Mouse (Mus musculus): ENCODE results near the gene Pcbp2. TPM values are rescaled to one million over a fixed set of nuclear protein-coding genes. Genes with fewer than 3 reads are reported as not detected.

The Pcbp2 gene
- polyA plus RNA-seq, 1 experiment from 2014 or later = 201 TPM

GRCm38 (mm10) chr15:102451666-102452430 lies 18.5 kb upstream of the Pcbp2 start:
- no peaks in the 10 kb centered on the region for H3K27me3 ChIP-seq (ENCODE audit: low read depth, poor library complexity, severe bottlenecking)
- no peaks in the 10 kb centered on the region for H3K36me3 ChIP-seq
- H3K9me3 ChIP-seq (replicated peaks) = no peaks in the 10 kb centered on the region
- H3K27ac ChIP-seq (replicated peaks) = no peak overlapping the region
- DNase-seq (ENCODE audit: low spot score) = no peak
- WGBS = 82% methylated on average over 26 of the region's 26 CpGs
- 0 out of 2 replicates have a peak, but pooled peaks cover 2% of the 10 kb centered on the region for H3K4me1 ChIP-seq
- H3K4me3 ChIP-seq = no peak overlapping the region

GRCm38 (mm10) chr15:102455993-102456392 lies 14.3 kb upstream of the Pcbp2 start:
- no peaks in the 10 kb centered on the region for H3K27me3 ChIP-seq (ENCODE audit: low read depth, poor library complexity, severe bottlenecking)
- WGBS = 40% methylated on average over 6 of the region's 6 CpGs
- H3K27ac ChIP-seq (replicated peaks) = no peak overlapping the region
- H3K4me1 ChIP-seq = peaks cover 28% of the 10 kb centered on the region
- no peaks in the 10 kb centered on the region for H3K36me3 ChIP-seq
- DNase-seq (ENCODE audit: low spot score) = peak; percentile 27
- no peaks in the 10 kb centered on the region for H3K9me3 ChIP-seq (replicated peaks)
- H3K4me3 ChIP-seq = no peak overlapping the region

GRCm38 (mm10) chr15:102458050-102458736 lies 12.1 kb upstream of the Pcbp2 start:
- WGBS = 80% methylated on average over 5 of the region's 5 CpGs
- no peak for DNase-seq (ENCODE audit: low spot score)
- no peaks in the 10 kb centered on the region for H3K27me3 ChIP-seq (ENCODE audit: low read depth, poor library complexity, severe bottlenecking)
- peaks cover 9% of the 10 kb centered on the region; the same call in 1 of the 2 replicates for H3K36me3 ChIP-seq
- H3K4me3 ChIP-seq = peak overlapping the region; percentile 57
- no peaks in the 10 kb centered on the region for H3K9me3 ChIP-seq (replicated peaks)
- H3K4me1 ChIP-seq = peaks cover 27% of the 10 kb centered on the region
- 0 out of 2 replicates have a peak overlapping the region, but pooled peaks have one; percentile 66 for H3K27ac ChIP-seq (replicated peaks)

GRCm38 (mm10) chr15:102458904-102459317 lies 11.4 kb upstream of the Pcbp2 start, which contains the start of gene Prr13:
TSS of gene Prr13 (plus strand) at chr15:102459028.
- under 1% methylated on average over 19 of the region's 19 CpGs for WGBS
- H3K9me3 ChIP-seq (replicated peaks) = no peaks in the 10 kb centered on the region
- H3K27ac ChIP-seq (replicated peaks) = peak within 1 kb of the TSS; percentile 66; the same call in 1 of the 2 replicates

GRCm38 (mm10) chr15:102459381-102459780 lies 11.0 kb upstream of the Pcbp2 start:
- peaks cover 27% of the 10 kb centered on the region for H3K4me1 ChIP-seq
- H3K27me3 ChIP-seq (ENCODE audit: low read depth, poor library complexity, severe bottlenecking) = no peaks in the 10 kb centered on the region
- no peak for DNase-seq (ENCODE audit: low spot score)
- H3K9me3 ChIP-seq (replicated peaks) = no peaks in the 10 kb centered on the region
- H3K27ac ChIP-seq (replicated peaks) = peak overlapping the region; percentile 66; the same call in 1 of the 2 replicates
- peaks cover 16% of the 10 kb centered on the region for H3K36me3 ChIP-seq
- peak overlapping the region; percentile 57 for H3K4me3 ChIP-seq
- 37% methylated on average over 6 of the region's 6 CpGs for WGBS

More at GRCm38 (mm10) chr15:102458904-102459317, 11.4 kb upstream of the Pcbp2 start, which contains the start of gene Prr13:
- Histone ChIP-seq H3K4me3 (peak within 1 kb of the TSS; percentile 57), H3K36me3 (peaks cover 16% of the 10 kb centered on the region), H3K4me1 (peaks cover 27% of the 10 kb centered on the region), H3K27me3 (ENCODE audit: low read depth, poor library complexity, severe bottlenecking) (no peaks in the 10 kb centered on the region)
- peak; percentile 84 for DNase-seq (ENCODE audit: low spot score)

GRCm38 (mm10) chr15:102459847-102460246 lies 10.5 kb upstream of the Pcbp2 start:
- no peak overlapping the region for H3K27ac ChIP-seq (replicated peaks)
- no peaks in the 10 kb centered on the region for H3K27me3 ChIP-seq (ENCODE audit: low read depth, poor library complexity, severe bottlenecking)
- peaks cover 16% of the 10 kb centered on the region for H3K36me3 ChIP-seq
- peaks cover 27% of the 10 kb centered on the region for H3K4me1 ChIP-seq
- WGBS = 69% methylated on average over 5 of the region's 5 CpGs
- H3K9me3 ChIP-seq (replicated peaks) = no peaks in the 10 kb centered on the region
- no peak for DNase-seq (ENCODE audit: low spot score)
- peak overlapping the region; percentile 57 for H3K4me3 ChIP-seq

GRCm38 (mm10) chr15:102460409-102460808 lies 9.9 kb upstream of the Pcbp2 start:
- no peak overlapping the region for H3K27ac ChIP-seq (replicated peaks)
- 86% methylated on average over 12 of the region's 12 CpGs for WGBS

GRCm38 (mm10) chr15:102460971-102461370 lies 9.4 kb upstream of the Pcbp2 start:
- DNase-seq (ENCODE audit: low spot score) = no peak
- Histone ChIP-seq H3K4me3 (no peak overlapping the region), H3K27ac (replicated peaks) (no peak overlapping the region), H3K4me1 (peaks cover 27% of the 10 kb centered on the region), H3K36me3 (peaks cover 16% of the 10 kb centered on the region), H3K9me3 (replicated peaks) (no peaks in the 10 kb centered on the region), H3K27me3 (ENCODE audit: low read depth, poor library complexity, severe bottlenecking) (no peaks in the 10 kb centered on the region)
- 79% methylated on average over 4 of the region's 4 CpGs for WGBS

More at GRCm38 (mm10) chr15:102460409-102460808, 9.9 kb upstream of the Pcbp2 start:
- Histone ChIP-seq H3K27me3 (ENCODE audit: low read depth, poor library complexity, severe bottlenecking) (no peaks in the 10 kb centered on the region), H3K4me1 (peaks cover 27% of the 10 kb centered on the region), H3K4me3 (peak overlapping the region; percentile 57; the same call in 1 of the 2 replicates), H3K9me3 (replicated peaks) (no peaks in the 10 kb centered on the region), H3K36me3 (peaks cover 16% of the 10 kb centered on the region)
- DNase-seq (ENCODE audit: low spot score) = no peak

GRCm38 (mm10) chr15:102461430-102462075 lies 8.8 kb upstream of the Pcbp2 start:
- DNase-seq (ENCODE audit: low spot score) = no peak
- H3K9me3 ChIP-seq (replicated peaks) = no peaks in the 10 kb centered on the region
- WGBS = 82% methylated on average over 9 of the region's 9 CpGs
- peaks cover 16% of the 10 kb centered on the region for H3K36me3 ChIP-seq
- H3K4me1 ChIP-seq = peaks cover 27% of the 10 kb centered on the region
- no peak overlapping the region for H3K4me3 ChIP-seq
- H3K27ac ChIP-seq (replicated peaks) = no peak overlapping the region
- H3K27me3 ChIP-seq (ENCODE audit: low read depth, poor library complexity, severe bottlenecking) = no peaks in the 10 kb centered on the region

GRCm38 (mm10) chr15:102463666-102464065 lies 6.7 kb upstream of the Pcbp2 start:
- H3K4me3 ChIP-seq = no peak overlapping the region
- H3K27me3 ChIP-seq (ENCODE audit: low read depth, poor library complexity, severe bottlenecking) = no peaks in the 10 kb centered on the region
- peaks cover 22% of the 10 kb centered on the region for H3K4me1 ChIP-seq
- no peak overlapping the region for H3K27ac ChIP-seq (replicated peaks)
- peaks cover 19% of the 10 kb centered on the region for H3K36me3 ChIP-seq
- no peak for DNase-seq (ENCODE audit: low spot score)
- no peaks in the 10 kb centered on the region for H3K9me3 ChIP-seq (replicated peaks)

GRCm38 (mm10) chr15:102468675-102469370 lies 1.5 kb upstream of the Pcbp2 start:
- DNase-seq (ENCODE audit: low spot score) = no peak
- Histone ChIP-seq H3K27me3 (ENCODE audit: low read depth, poor library complexity, severe bottlenecking) (no peaks in the 10 kb centered on the region), H3K4me3 (no peak overlapping the region), H3K36me3 (peaks cover 21% of the 10 kb centered on the region), H3K27ac (replicated peaks) (no peak overlapping the region), H3K9me3 (replicated peaks) (no peaks in the 10 kb centered on the region), H3K4me1 (peaks cover 20% of the 10 kb centered on the region)
- WGBS = 98% methylated on average over 9 of the region's 9 CpGs
